Mouse (Mus musculus): ENCODE measurements at regions not wholly inside any gene's neighbourhood (a gene's known extent, or its start where the extent isn't known, plus 50 kb on each side); places are given as distances from the start of the nearest gene placed in this dataset.
"Not testable (repeated sequence)": the region's sequence is repeated elsewhere in the genome, so short reads cannot be mapped to it uniquely, and the experiment has no call there.

DNA sequence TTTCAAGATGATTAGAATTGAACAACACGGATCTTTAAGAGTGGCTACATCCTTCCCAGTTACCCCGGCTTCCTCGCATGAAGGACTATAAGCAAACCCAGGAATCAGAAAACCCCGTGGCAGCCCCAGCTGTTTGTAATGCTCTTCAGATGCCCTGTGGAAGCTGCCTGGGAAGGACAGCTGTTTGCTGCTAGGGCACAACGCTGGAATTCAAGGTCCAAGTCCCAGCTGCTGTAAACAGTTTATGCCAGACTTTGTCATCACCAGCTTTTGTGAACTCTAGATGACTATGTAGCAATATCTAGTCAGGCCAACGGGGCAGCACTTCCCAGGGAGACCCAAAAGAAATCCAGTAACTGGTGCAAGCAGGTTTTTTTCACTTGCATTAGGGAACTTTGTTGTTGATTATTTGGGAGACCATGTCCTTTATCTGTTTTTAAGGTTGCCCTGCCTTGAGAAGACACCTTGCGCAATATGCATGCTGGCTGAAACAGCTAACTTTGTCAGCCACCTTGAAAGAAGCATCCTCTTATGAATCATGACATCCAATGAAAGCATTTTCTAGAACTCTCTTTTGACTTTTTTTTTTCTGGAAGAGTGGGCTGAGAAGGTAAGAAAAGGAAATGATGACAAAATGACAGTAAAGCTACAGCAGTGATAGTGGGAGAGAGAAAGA lies 481.5 kb upstream of the Dab2 start:
- intact Hi-C loops (cut with DNase I; ENCODE audit: low total_unique reads), result no loop called here
- peak; percentile 6 for DNase-seq

GRCm38 (mm10) chr15:5839963-5840362 lies 459.6 kb upstream of the Dab2 start:
- no peak for DNase-seq
- intact Hi-C loops (cut with DNase I; ENCODE audit: low total_unique reads), result no loop called here

DNA sequence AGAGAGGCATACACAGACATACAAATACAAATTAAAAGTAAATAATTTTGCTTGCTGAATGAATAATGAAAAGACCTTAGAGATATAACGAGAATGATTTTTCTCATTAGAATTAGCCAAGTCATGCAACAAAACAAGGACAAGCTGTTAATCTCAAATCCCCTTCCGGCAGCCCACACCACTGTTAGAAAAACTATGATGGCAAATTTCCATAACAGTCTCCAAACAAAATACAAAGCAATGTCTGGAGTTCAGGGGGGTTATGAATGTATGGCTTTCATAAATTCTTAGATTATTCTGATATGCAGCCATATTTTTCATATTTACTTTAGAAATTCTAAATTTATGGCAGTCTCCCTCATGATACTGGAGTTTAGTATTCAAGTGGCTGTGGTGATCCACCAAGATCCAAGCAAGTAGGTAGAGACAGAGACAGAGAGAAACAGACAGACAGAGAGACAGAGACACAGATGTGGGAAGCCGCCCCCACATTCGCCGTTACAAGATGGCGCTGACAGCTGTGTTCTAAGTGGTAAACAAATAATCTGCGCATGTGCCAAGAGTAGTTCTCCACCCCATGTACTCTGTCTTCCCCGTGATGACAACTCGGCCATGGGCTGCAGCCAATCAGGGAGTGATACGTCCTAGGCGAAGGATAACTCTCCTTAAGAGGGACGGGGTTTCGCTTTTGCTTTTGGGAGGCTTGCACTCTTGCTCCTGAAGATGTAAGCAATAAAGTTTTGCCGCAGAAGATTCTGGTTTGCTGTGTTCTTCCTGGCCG lies 458.0 kb upstream of the Dab2 start:
- intact Hi-C loops (cut with DNase I; ENCODE audit: low total_unique reads); DNase-seq: not testable (repeated sequence)

- no peak for DNase-seq
- intact Hi-C loops (cut with DNase I; ENCODE audit: low total_unique reads), result no loop called here
These were observed 453.0 kb upstream of the Dab2 start for GRCm38 (mm10) chr15:5846571-5846970.

DNA sequence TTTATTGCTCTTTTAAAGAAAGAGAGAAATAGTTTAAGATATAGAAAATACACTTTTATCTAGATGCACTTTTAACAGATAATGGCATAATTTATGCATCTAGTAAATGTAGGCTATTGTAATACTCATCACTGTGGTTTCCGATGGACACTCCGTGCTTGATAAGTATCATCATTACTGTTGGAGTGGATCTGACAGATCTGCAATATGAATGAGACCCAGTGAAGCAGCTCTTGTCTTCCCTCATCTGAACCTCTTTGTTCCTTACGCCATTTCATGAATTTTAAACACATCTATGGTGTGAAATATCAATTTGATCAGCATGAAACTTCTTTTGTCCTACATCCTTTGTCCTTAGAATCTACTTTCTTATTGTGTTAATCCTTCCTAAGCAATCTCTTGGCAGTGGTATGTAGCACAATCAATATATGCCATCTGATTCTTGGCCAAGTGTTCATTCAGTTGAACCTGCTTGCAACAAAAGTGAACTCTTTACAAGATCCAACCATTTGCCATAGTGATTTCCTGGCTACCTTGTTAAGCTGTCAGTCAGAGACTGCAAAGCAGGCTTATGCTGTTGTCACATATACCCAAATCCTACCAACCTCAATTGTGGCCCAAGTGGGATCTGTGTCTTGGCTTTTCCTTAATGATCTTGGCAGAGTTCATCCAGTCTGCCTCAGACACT lies 452.0 kb upstream of the Dab2 start:
- intact Hi-C loops (cut with DNase I; ENCODE audit: low total_unique reads), result no loop called here
- DNase-seq, result no peak

DNA sequence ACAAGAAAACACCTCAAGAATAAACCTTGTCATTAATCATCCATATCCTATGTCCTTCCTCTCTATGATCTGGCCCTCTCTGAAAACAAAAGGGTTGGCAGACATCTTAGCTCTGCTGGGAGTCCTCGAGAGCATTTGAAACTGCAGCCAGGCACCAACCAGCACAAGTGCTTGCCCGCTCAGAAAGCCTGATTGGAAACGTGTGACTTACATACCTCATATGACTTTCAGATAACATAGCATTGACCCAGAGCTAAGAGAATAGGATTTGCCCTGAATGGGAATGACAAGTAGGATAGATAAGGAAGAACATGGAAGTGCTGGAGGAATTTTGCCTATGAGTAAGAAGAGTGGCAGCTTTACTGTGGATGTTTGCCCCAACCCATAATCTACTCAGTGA lies 447.1 kb upstream of the Dab2 start:
- no peak for DNase-seq
- intact Hi-C loops (cut with DNase I; ENCODE audit: low total_unique reads), result no loop called here

DNA sequence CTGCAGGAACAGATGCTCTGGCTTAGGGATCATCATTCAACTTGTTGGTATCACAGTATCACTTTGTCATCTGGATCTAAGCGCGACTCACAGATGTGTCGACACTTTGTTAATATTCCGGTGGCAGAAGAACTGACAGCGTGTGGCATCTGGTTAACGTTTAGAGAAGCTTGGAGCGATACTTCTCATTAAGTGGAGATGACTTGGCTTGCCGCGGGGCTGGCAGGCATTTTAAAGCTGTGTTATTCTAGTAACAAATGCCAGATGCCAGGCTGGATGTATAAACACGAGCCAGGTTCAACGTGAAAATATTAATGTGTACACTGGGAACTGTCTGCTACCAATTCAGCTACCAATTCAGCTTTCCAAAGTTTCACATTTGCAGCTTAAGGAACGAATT lies 430.3 kb upstream of the Dab2 start:
- no peak for DNase-seq
- intact Hi-C loops (cut with DNase I; ENCODE audit: low total_unique reads), result no loop called here

DNA sequence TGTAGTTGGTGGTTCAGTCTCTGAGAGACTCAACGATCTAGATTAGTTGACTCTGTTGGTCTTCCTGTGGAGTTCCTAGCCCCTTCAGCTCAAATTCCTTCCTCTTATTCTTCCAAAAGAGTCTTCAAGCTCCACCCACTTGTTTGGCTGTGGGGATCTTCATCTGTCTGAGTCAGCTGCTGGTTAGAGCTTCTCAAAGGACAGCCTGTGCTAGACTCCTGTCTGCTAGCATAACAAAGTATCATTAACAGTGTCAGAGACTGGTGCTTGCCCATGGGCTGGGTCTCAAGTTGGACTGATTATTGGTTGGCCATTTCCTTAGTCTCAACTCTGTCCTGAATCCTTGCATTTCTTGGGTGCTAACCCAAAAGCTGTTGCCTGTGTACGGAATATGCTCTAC lies 429.7 kb upstream of the Dab2 start:
- intact Hi-C loops (cut with DNase I; ENCODE audit: low total_unique reads), result no loop called here
- no peak for DNase-seq

GRCm38 (mm10) chr15:5872042-5872441 lies 427.5 kb upstream of the Dab2 start:
- intact Hi-C loops (cut with DNase I; ENCODE audit: low total_unique reads), result no loop called here
- DNase-seq, result no peak

DNA sequence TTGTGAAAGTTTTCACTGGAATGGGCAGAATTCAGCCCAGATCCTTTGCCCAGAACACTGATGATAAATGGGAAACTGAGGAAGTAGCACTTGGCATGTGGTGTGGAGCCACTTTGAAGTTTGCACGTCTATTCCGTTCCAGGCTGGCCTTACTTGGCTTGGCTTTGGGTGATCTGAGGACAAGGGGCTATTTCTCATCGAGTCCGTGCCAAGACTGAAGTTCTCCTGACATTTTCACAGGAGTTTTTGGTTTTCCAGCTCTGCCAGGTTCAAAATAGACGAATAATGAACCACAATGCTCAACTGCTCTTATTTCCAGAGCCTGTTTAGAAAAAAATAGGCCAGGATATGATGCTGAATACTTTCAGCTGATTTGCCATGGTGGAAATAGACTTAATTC lies 421.8 kb upstream of the Dab2 start:
- no peak for DNase-seq
- intact Hi-C loops (cut with DNase I; ENCODE audit: low total_unique reads), result no loop called here

GRCm38 (mm10) chr15:5891188-5891587 lies 408.4 kb upstream of the Dab2 start:
- DNase-seq, result no peak
- intact Hi-C loops (cut with DNase I; ENCODE audit: low total_unique reads), result no loop called here

GRCm38 (mm10) chr15:5892034-5892433 lies 407.6 kb upstream of the Dab2 start:
- no peak for DNase-seq
- intact Hi-C loops (cut with DNase I; ENCODE audit: low total_unique reads), result no loop called here

GRCm38 (mm10) chr15:5895688-5896470 lies 403.7 kb upstream of the Dab2 start:
- intact Hi-C loops (cut with DNase I; ENCODE audit: low total_unique reads); DNase-seq: not testable (repeated sequence)

DNA sequence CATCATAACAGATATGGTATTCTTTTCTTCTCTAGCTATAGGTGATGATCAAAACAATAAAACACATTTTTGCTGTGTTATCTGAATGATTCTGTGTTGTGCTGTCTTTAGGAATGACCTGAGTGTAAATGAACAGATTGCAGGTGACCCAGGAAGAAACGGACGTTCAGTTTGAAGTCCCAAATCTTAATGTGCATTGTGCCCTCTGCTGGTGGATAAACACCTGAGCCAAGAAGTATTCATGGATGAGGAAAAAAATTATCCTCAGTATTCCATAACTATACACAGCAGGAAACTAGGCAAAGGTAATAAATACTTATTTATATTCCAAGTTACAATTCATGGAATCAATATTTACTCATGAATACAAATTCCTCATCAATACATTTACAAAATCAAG lies 384.3 kb upstream of the Dab2 start:
- intact Hi-C loops (cut with DNase I; ENCODE audit: low total_unique reads), result loop anchor here (2.0 kb wide), 1 partner anchor 678 kb away; no protein-coding TSS in a partner anchor

DNA sequence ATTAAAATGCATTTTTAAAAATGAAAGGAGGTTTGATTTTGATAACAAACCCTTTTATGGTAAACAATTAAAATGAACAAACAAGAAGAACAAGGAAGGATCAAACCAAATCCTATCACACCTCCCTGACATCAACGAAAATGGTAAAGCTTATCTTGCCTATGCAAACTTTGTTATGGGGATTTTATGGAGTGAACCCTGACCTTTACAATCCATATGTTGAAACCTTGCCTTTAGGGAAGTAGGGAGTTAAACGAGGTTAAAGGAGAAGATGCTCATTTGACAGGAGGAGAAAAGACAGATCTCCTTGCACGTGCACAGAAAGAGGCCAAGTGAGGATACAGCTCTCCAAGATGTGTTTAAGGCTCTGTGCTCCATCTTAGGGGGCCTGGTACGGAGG lies 379.5 kb upstream of the Dab2 start:
- intact Hi-C loops (cut with DNase I; ENCODE audit: low total_unique reads), result no loop called here
- DNase-seq, result no peak

More for the DNA sequence above, 384.3 kb upstream of the Dab2 start:
- DNase-seq, result peak; percentile 7

GRCm38 (mm10) chr15:5927768-5928167 lies 371.8 kb upstream of the Dab2 start:
- DNase-seq, result no peak
- intact Hi-C loops (cut with DNase I; ENCODE audit: low total_unique reads), result no loop called here

GRCm38 (mm10) chr15:5933586-5933985 lies 366.0 kb upstream of the Dab2 start:
- no peak for DNase-seq
- intact Hi-C loops (cut with DNase I; ENCODE audit: low total_unique reads), result no loop called here

- no peak for DNase-seq
- intact Hi-C loops (cut with DNase I; ENCODE audit: low total_unique reads), result no loop called here
These were observed 358.6 kb upstream of the Dab2 start for GRCm38 (mm10) chr15:5940945-5941344.

- intact Hi-C loops (cut with DNase I; ENCODE audit: low total_unique reads), result no loop called here
- no peak for DNase-seq
These were observed 352.9 kb upstream of the Dab2 start for GRCm38 (mm10) chr15:5946650-5947049.

- intact Hi-C loops (cut with DNase I; ENCODE audit: low total_unique reads), result no loop called here
- DNase-seq, result no peak
These were observed 348.7 kb upstream of the Dab2 start for GRCm38 (mm10) chr15:5950919-5951318.

All from gastrocnemius, postnatal 14 days (tissue).